Mouse (Mus musculus) neural tube, embryonic 12.5 days (tissue): ENCODE measurements at regions not wholly inside any gene's neighbourhood (a gene's known extent, or its start where the extent isn't known, plus 50 kb on each side); places are given as distances from the start of the nearest gene placed in this dataset.

ENCODE experiments used
- ATAC-seq: fragments of 200-750 bp; cut with Nextera tagmentation; 2 replicates; pipeline ENCODE4 v1.8.0; 2017; ENCODE audit warnings: low read depth, mild to moderate bottlenecking, moderate TSS enrichment, moderate library complexity; ENCODE audit not compliant: low FRiP score
- H3K27ac ChIP-seq: fragments of 300-500 bp; sonication (generic); 2 replicates; pipeline ENCODE4 v1.5.1; 2016
- H3K27me3 ChIP-seq: fragments of 300-500 bp; sonication (generic); replicated peaks from 2 replicates; pipeline ENCODE4 v1.6.1; 2016; ENCODE audit warnings: mild to moderate bottlenecking
- H3K36me3 ChIP-seq: fragments of 300-500 bp; sonication (generic); 2 replicates; pipeline ENCODE4 v1.6.1; 2016; ENCODE audit warnings: mild to moderate bottlenecking
- H3K4me1 ChIP-seq: fragments of 300-500 bp; sonication (generic); 2 replicates; pipeline ENCODE4 v1.6.1; 2016
- H3K4me2 ChIP-seq: fragments of 300-500 bp; sonication (generic); replicated peaks from 2 replicates; pipeline ENCODE4 v1.6.1; 2016; ENCODE audit warnings: mild to moderate bottlenecking
- H3K4me3 ChIP-seq: fragments of 300-500 bp; sonication (generic); 2 replicates; pipeline ENCODE4 v1.5.1; 2016
- H3K9ac ChIP-seq: fragments of 300-500 bp; sonication (generic); 2 replicates; pipeline ENCODE4 v1.6.1; 2016; ENCODE audit warnings: mild to moderate bottlenecking
- H3K9me3 ChIP-seq: fragments of 300-500 bp; sonication (generic); 2 replicates; pipeline ENCODE4 v1.6.1; 2016; ENCODE audit warnings: mild to moderate bottlenecking
- WGBS: fragments of 180-500 bp; shearing (Covaris S2); methylation state at CpG from one replicate; pipeline ENCODE4 v1.1.7; 2016; 5-methylcytosine and 5-hydroxymethylcytosine counted together

DNA sequence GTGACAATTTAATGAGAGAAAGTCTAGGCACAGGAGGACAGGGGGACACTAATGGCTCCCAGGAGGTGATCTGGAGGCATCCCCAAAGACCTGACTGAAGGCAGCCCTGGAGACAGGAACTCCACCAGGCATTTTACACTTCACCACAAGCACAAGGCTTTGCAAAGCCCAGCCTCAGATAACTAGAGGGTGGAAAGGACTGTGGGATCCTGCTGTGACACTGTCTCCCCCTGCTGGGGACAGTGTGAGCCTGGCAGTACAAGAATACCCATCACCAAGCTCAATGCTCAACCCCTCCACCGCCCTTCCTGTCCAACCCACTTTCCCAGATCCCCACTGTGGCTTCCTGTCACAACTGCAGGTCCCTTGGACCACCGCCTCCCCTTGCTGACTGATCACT is 131.3 kb upstream of the Zdhhc25 start:
- Histone ChIP-seq H3K27ac (no peak overlapping the region), H3K9me3 (no peaks in the 10 kb centered on the region), H3K4me3 (no peak overlapping the region), H3K9ac (no peak overlapping the region), H3K4me2 (no peak overlapping the region), H3K36me3 (no peaks in the 10 kb centered on the region), H3K4me1 (peaks cover 4% of the 10 kb centered on the region; the same call in 1 of the 2 replicates), H3K27me3 (no peaks in the 10 kb centered on the region)
- ATAC-seq, result no peak
- 44% methylated on average over 2 of the region's 2 CpGs for WGBS

DNA sequence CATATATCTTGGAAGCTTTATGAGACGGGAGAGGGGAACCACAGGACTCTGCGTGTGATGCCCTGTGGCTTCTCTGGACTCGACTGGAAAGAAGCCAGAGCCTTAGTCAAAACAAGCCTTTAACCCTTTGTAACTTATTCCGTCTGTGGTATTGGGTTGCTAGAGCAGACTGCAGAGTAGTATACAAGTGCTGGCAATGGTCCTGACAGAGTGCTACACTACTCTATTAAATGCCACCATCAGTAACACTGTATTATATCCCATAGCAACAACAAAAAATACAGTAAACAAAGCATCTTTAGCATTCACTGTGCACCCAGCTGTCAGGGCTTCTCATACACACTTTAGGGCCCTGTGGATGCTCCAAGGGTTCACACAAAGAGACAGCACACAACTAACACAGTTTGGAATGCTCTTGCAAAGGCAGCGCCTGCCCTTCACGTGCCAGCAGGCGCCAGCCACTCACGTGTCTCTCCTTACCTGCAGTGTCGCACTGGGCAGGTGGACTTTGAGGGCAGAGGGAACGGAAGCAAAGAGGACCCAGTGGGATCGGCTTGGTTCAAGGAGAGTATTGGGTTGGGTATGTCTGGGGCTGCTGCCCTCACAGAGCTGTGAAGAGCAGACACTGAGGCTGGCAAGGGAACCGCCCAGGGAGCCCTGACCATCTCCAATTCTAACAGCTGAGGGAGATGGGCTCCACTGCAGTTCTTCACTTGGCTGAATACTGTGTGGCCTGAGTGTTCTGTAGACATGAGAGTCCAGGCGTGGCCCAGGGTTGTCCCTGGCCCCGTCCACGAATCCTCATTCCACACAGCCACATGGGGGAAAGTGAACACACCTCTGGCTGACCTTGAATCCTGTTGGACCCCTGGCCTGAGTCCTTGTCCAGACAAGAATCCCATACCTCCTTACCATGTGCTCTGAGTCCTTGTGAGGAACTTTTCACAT is 130.3 kb upstream of the Zdhhc25 start:
- Histone ChIP-seq H3K36me3 (no peaks in the 10 kb centered on the region), H3K27me3 (no peaks in the 10 kb centered on the region), H3K4me1 (peaks cover 4% of the 10 kb centered on the region; the same call in 1 of the 2 replicates), H3K27ac (no peak overlapping the region), H3K4me3 (no peak overlapping the region), H3K9me3 (no peaks in the 10 kb centered on the region), H3K4me2 (no peak overlapping the region), H3K9ac (no peak overlapping the region)
- ATAC-seq, result no peak
- 86% methylated on average over 15 of the region's 15 CpGs for WGBS

DNA sequence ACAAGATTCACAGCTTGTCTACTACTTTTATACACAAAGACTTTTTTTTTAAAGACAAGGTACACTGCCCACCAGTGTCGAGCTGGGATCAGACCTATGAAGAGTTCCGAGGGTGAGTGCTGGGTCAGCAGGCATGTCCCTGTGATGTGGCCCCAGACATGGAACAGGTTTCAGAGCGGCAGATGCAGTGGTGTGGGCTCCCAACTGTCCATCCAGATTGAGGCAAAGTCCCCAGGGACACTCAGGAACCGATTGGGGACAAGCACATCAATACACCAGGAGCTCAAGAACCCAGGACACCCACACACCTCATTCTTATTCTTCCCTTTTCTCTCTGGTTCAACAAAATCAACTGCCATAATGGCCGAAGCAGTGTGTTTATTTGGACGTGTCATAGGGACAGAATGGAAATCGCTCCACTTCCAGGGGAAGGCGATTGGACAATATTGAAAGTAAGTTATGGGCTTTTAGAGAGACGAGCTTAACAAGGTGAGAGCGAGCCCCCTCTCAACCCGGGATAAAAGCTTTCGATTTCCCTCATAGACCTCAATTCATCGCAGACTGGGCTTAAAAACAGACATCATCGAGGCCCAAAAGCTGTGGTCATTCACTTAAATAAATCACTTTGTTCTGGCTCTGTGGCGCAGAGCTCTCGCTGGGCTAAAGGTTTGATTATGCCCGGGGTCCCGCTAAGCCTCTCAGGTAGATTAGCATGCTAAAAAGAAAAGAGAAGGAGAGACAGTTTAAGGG is 127.6 kb upstream of the Zdhhc25 start:
- Histone ChIP-seq H3K9me3 (no peaks in the 10 kb centered on the region), H3K4me3 (no peak overlapping the region), H3K27me3 (no peaks in the 10 kb centered on the region), H3K27ac (no peak overlapping the region), H3K4me1 (peaks cover 4% of the 10 kb centered on the region; the same call in 1 of the 2 replicates), H3K4me2 (no peak overlapping the region), H3K36me3 (no peaks in the 10 kb centered on the region), H3K9ac (no peak overlapping the region)
- no peak for ATAC-seq
- 67% methylated on average over 18 of the region's 18 CpGs for WGBS

DNA sequence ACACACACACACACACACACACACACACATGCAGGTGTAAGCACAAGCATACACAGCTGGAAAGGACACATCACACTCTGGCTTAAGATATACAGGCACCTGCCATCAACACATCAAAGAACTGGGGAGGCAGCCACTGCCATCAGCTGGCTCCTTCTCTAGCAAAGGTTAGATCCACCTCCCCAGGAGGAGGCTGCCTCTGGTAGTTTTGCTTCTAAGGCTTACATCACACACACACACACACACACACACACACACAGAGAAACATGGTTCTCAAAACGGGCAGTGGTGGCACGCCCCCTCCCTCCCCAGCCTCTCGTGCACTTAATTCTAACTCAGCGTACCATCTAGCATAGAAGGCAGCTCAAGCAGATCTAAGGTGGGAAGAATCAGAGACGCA is 126.9 kb upstream of the Zdhhc25 start:
- H3K4me3 ChIP-seq, result no peak overlapping the region
- no peak overlapping the region for H3K27ac ChIP-seq
- no peaks in the 10 kb centered on the region for H3K36me3 ChIP-seq
- no peaks in the 10 kb centered on the region for H3K27me3 ChIP-seq
- H3K4me2 ChIP-seq, result no peak overlapping the region
- 70% methylated on average over 5 of the region's 5 CpGs for WGBS
- H3K9me3 ChIP-seq, result no peaks in the 10 kb centered on the region
- H3K4me1 ChIP-seq, result no peaks in the 10 kb centered on the region
- no peak for ATAC-seq
- no peak overlapping the region for H3K9ac ChIP-seq

DNA sequence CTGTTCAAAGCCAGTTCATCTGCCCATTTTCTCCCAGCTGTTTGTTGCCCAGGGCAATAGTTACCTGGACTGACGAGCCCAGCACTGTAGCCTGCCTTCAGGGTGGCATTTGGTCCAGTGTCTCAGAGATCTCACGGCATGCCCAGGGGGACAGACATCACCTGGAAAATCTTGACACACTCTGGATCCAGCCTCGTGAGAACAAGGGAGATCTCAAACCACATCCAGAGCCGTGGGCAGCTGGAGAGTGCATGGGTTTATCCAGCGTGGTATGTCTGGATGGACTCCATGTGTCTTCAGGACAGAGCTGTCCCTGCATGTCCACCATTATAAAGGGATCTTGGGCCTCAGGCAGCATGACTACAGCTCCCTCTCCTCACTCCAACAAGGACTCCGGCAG is 116.6 kb upstream of the Zdhhc25 start:
- H3K9ac ChIP-seq, result no peak overlapping the region
- no peak for ATAC-seq
- no peak overlapping the region for H3K27ac ChIP-seq
- H3K27me3 ChIP-seq, result no peaks in the 10 kb centered on the region
- no peaks in the 10 kb centered on the region for H3K9me3 ChIP-seq
- H3K36me3 ChIP-seq, result no peaks in the 10 kb centered on the region
- H3K4me3 ChIP-seq, result no peak overlapping the region
- WGBS, result 87% methylated on average over 6 of the region's 6 CpGs
- H3K4me1 ChIP-seq, result no peaks in the 10 kb centered on the region
- no peak overlapping the region for H3K4me2 ChIP-seq

DNA sequence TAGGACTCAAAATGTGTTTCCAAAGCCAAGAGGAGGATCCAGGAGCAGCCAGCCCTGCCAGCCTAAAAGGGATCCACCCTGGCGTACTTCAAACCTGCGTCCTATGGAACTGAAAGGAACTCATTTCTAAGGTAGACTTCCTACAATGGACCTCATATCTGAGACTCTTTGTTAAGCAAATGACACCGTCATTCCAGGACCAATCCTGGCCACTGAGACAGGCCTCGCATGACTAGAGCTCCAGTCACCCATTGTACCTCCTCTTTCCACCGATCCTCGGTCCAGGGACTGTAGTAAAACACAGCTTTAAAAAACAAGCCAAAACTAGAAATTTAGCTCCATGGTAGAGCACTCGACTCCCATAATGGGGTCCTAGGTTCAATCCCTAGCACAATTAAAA is 110.4 kb upstream of the Zdhhc25 start:
- 85% methylated on average over 7 of the region's 7 CpGs for WGBS
- no peak overlapping the region for H3K4me3 ChIP-seq
- H3K4me2 ChIP-seq, result no peak overlapping the region
- no peak overlapping the region for H3K27ac ChIP-seq
- no peaks in the 10 kb centered on the region for H3K36me3 ChIP-seq
- H3K9me3 ChIP-seq, result no peaks in the 10 kb centered on the region
- H3K4me1 ChIP-seq, result no peaks in the 10 kb centered on the region
- no peaks in the 10 kb centered on the region for H3K27me3 ChIP-seq
- no peak overlapping the region for H3K9ac ChIP-seq
- ATAC-seq, result no peak

DNA sequence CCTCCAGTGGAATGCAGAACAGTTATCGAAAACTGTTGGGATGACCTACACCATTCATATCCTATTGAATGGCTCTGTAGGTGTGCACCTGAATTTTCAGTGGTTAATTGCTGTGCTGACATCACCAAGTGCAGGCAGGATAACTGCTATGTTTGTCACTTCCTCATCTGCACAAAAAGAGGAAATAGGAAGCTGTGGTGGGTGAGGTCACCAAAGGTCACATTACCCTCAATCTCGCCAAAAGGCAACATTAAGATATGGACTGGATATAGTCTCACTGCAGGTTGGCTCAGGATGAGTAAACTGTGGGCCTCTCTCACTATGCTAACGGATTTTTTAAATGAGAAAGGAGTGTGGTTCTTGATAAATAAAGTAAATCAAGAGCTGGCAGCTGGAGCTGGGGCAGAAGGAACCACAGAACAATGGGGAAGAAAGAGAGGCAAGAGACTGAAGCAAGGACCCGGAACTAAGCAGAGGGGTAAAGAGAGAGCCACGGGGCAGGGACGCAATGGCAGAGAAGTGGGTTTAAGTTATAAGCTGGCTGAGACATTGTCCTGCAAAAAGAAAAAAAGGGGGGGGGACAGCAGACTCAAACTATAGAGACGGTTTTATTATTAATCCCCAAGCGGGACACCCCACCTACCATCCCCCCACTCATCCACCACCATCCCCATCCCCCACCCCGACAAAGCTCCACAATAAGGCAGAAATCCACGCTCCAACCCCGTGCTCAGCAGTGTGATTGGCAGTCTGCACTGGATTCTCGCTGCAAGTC is 109.6 kb upstream of the Zdhhc25 start:
- no peak overlapping the region for H3K27ac ChIP-seq
- no peaks in the 10 kb centered on the region for H3K9me3 ChIP-seq
- no peaks in the 10 kb centered on the region for H3K36me3 ChIP-seq
- no peak for ATAC-seq
- H3K4me3 ChIP-seq, result no peak overlapping the region
- H3K4me2 ChIP-seq, result no peak overlapping the region
- 72% methylated on average over 12 of the region's 12 CpGs for WGBS
- H3K4me1 ChIP-seq, result no peaks in the 10 kb centered on the region
- H3K27me3 ChIP-seq, result no peaks in the 10 kb centered on the region
- H3K9ac ChIP-seq, result no peak overlapping the region

DNA sequence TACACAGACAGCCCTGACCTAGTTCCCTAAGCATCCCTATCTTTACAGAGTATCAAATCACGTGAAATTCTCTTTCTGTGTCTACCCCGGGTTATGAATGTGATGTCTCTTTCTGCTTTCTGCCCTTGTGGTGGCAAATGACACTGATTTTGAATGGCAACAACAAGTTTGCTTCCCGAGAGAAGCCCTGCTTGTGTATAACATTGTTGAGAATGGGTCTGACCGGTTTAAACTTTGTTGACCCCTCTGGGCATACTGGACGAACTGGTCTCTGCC is 109.1 kb upstream of the Zdhhc25 start:
- no peaks in the 10 kb centered on the region for H3K4me1 ChIP-seq
- no peak overlapping the region for H3K4me3 ChIP-seq
- H3K27me3 ChIP-seq, result no peaks in the 10 kb centered on the region
- H3K9ac ChIP-seq, result no peak overlapping the region
- H3K36me3 ChIP-seq, result no peaks in the 10 kb centered on the region
- no peaks in the 10 kb centered on the region for H3K9me3 ChIP-seq
- ATAC-seq, result no peak
- H3K4me2 ChIP-seq, result no peak overlapping the region
- 82% methylated on average over 5 of the region's 5 CpGs for WGBS
- no peak overlapping the region for H3K27ac ChIP-seq

DNA sequence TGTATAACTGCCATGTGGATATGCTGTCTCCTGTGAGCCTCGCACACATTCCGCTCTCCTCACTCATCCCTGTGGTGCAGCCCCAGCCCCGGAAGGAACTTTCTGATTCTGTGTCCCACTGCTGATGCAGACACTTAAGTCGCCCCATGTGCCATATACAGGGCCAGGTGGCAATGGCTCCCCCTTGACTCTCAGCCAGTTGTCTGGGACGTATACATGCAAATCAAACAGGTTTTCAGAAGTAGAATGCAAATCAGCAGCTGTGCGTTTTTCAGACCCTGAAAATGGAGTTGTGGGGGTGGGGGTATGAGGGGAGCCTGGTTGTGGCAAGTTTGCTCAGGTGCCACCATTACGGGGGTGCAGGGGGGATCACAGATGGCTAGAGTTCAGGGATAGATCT is 102.1 kb upstream of the Zdhhc25 start:
- Histone ChIP-seq H3K4me3 (no peak overlapping the region), H3K36me3 (no peaks in the 10 kb centered on the region), H3K9me3 (no peaks in the 10 kb centered on the region), H3K27ac (no peak overlapping the region), H3K4me1 (no peaks in the 10 kb centered on the region), H3K4me2 (no peak overlapping the region), H3K9ac (no peak overlapping the region), H3K27me3 (no peaks in the 10 kb centered on the region)
- WGBS, result 84% methylated on average over 7 of the region's 7 CpGs
- no peak for ATAC-seq

DNA sequence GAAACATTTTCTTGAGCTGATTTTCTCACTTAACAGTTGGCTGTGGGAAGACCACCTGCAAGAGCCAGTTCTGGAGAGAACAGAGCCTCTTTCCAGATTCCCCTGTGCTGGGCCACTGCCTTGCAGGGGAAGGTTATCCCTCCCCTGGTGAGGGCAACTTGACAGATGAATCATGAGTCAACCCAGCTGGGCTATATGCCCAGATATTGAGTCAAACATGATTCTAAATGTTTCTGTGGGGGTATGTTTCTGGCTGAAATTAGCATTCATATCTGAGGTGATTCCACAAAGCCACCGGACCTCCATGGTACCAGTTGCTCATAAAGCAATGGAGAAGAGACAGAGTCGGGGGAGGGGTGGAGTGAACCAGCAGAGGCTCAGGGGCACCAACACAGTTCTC is 97.8 kb upstream of the Zdhhc25 start:
- 90% methylated on average over 2 of the region's 2 CpGs for WGBS
- Histone ChIP-seq H3K9ac (no peak overlapping the region), H3K4me3 (no peak overlapping the region), H3K27ac (no peak overlapping the region), H3K27me3 (no peaks in the 10 kb centered on the region), H3K4me2 (no peak overlapping the region), H3K36me3 (no peaks in the 10 kb centered on the region), H3K9me3 (no peaks in the 10 kb centered on the region), H3K4me1 (no peaks in the 10 kb centered on the region)
- ATAC-seq, result no peak

DNA sequence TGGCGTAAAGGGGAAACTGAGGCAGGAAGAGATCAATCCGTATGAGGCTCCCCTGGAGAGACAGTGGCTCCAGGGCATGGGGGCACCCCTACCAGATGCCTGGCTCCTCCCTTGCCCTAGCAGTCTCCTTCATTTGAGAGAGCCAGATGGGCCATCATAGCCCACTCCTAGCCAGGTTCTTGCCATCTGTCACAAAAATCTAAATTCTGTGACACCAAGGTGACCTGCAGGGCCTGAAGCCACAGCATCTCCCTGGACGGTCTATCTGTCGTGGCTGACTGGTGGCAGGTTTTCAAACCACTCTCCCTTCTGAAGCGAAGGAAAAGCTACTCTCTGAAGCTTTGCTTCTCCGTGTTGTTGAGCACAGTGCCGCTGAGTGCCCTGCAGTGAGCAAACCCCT is 96.2 kb upstream of the Zdhhc25 start:
- no peak overlapping the region for H3K4me3 ChIP-seq
- no peaks in the 10 kb centered on the region for H3K36me3 ChIP-seq
- H3K9me3 ChIP-seq, result no peaks in the 10 kb centered on the region
- no peaks in the 10 kb centered on the region for H3K27me3 ChIP-seq
- no peaks in the 10 kb centered on the region for H3K4me1 ChIP-seq
- WGBS, result 76% methylated on average over 7 of the region's 7 CpGs
- H3K27ac ChIP-seq, result no peak overlapping the region
- no peak for ATAC-seq
- no peak overlapping the region for H3K4me2 ChIP-seq
- H3K9ac ChIP-seq, result no peak overlapping the region

DNA sequence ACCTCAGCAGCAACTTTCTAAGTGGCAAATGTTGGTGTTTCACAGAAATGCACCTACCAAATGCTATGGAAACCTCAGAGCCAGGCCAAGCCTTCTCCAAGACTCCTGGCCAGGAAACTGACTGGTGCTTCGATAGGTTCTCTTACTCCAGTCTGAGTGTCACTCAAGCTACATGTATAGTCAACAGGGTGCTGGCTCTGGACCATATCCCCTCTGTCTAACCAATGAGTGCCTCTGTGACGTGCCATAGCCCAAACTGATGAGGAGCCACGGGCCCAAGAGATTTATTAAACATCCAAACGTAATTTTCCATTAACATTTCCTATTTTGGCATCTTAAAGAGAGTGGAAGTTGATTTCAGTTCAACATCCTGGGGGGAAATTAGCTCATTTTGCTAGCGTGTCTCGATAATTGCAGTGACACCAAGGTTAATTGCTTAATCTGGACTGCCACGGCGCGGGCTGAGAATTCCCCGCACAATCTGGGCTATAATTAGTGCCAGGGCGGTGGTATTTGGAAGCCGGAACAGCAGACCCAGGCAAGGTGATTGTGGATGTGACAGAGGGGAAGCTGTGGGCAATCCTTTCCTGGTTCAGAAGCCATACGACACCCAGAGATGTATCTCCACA is 94.5 kb upstream of the Zdhhc25 start:
- no peaks in the 10 kb centered on the region for H3K36me3 ChIP-seq
- no peak overlapping the region for H3K27ac ChIP-seq
- H3K27me3 ChIP-seq, result no peaks in the 10 kb centered on the region
- H3K9ac ChIP-seq, result no peak overlapping the region
- no peak overlapping the region for H3K4me3 ChIP-seq
- no peak overlapping the region for H3K4me2 ChIP-seq
- no peaks in the 10 kb centered on the region for H3K9me3 ChIP-seq
- H3K4me1 ChIP-seq, result no peaks in the 10 kb centered on the region
- 80% methylated on average over 13 of the region's 13 CpGs for WGBS
- ATAC-seq, result no peak
